Mouse (Mus musculus) sigmoid colon, adult 10 weeks (tissue): ENCODE data around the gene Atrx. TPM values are rescaled to one million over a fixed set of nuclear protein-coding genes. Genes with fewer than 3 reads are reported as not detected.

Experiments used
- polyA plus RNA-seq: library from polyadenylated mRNA; stranded (reverse); fragments of 350-450 nt; fragmentation: Illumina TruSeq; extraction: RNeasy Lipid Tissue Mini Kit (QIAGEN cat#74804); gene quantifications from one replicate; pipeline ENCODE4 v1.2.3, GENCODE M21; 2014; ENCODE audit warnings: low read depth, low replicate concordance

The Atrx gene
- 210 TPM for polyA plus RNA-seq

DNA sequence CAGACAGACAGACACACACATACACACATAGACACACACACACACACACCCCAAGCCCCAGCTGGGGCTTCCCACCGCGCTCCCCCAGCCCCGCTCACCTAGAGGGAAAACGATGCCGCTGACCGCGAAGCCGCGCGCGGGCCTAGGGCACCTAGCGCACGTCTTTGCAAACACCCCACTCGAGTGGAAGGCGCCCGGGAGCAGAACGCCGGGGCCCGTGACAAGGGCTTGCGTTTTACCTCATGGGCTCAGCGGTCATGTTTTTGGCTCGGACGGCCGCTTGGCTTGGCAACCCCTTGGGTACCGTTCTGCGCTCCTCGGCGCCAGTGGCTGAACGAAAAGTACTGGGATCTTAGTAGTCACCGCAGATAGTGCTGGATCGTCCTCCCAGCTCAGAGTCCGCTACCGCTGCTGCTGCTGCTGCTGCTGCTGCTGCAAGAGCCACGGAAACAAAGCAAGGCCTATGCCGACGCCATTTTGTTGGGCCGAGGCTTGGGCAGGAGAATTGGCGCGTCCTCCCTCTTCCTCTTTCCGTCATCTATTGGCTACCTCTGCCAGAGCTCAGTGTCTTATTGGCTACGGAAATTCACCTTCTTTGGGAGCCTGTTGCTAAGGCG, at the start of gene Atrx:
Atrx (minus strand) TSS at position 543 of the 617 bp plus-strand sequence.

DNA sequence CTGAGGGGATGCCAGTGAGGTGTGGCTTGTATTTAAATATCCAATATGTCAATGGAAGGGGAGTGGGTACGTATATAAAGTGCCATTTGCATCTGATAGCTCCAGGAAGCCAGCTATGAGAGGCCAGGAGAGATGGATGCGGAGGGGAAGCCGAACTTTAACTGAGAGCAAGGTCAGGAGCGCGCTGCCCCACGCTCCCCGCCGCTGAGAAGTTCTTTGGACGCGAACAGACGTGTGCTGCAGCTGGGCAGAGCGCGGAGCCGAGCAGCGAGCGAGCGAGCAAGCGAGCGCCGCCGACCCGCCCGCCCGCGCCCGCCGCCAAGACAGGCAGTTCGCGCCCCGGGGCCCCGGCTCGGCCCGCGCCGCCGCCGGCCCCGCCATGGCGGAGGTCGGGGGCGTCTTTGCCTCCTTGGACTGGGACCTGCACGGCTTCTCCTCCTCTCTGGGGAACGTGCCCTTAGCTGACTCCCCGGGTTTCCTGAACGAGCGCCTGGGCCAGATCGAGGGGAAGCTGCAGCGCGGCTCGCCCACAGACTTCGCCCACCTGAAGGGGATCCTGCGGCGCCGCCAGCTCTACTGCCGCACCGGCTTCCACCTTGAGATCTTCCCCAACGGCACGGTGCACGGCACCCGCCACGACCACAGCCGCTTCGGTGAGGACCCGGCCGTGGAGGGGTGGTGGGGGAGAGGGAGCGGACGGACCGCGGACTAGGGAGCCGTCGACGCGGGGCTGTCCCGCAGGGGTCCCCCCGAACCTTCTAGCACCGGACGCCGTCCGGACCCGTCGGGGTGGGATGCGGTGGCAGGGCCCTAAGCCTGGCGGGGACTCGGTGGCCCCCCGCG, 164.8 kb downstream of the Atrx start, which contains the start of gene Fgf16:
Fgf16 (plus strand) TSS at position 118 of the 843 bp plus-strand sequence.

Other genes starting within 250 kb of the Atrx start
- 0.25 TPM for gene Fgf16, start 165.1 kb downstream of the Atrx start, polyA plus RNA-seq
- 151 TPM for gene Magt1, start 82.5 kb upstream of the Atrx start, polyA plus RNA-seq
- 1,901 TPM for gene Cox7b, start 86.3 kb upstream of the Atrx start, polyA plus RNA-seq
- gene Atp7a, start 97.9 kb upstream of the Atrx start, polyA plus RNA-seq: 62.9 TPM
- 7.8 TPM for gene Tlr13, start 213.8 kb upstream of the Atrx start, polyA plus RNA-seq